Mouse (Mus musculus) gastrocnemius, postnatal 36 days (tissue): Measurements from ENCODE around the gene Rhot1. TPM values are rescaled to one million over a fixed set of nuclear protein-coding genes. Genes with fewer than 3 reads are reported as not detected.
"Not testable (repeated sequence)": the region's sequence is repeated elsewhere in the genome, so short reads cannot be mapped to it uniquely, and the experiment has no call there.

Experiments
- DNase-seq, 2 experiments: peaks; one replicate each; pipeline ENCODE4 v3.0.0; 2022
- intact Hi-C: fragments of 180-260 bp; cut with DNase I; formaldehyde crosslinking; loops from one replicate; pipeline ENCODE4 v1.15.1; 2025
- long read RNA-seq, 2 experiments: library from polyadenylated mRNA; stranded (forward); transcript quantifications; one replicate each; pipeline ENCODE4 v2.0.0; 2021
- total RNA-seq, 2 experiments: library from RNA; stranded (reverse); gene quantifications; 2 replicates each; pipeline ENCODE4 v1.2.3; 2021

Rhot1 gene
- total RNA-seq = 10 to 100 TPM; 35.7 to 37.2 TPM
- long read RNA-seq, experiment 1, transcript Rhot1-204 (19 exons, 3,687 nt) = major isoform, 8 of 33 reads
- long read RNA-seq, experiment 1, partial matches to known transcripts = 10 of 33 reads
- long read RNA-seq, experiment 1, other reads (novel, unspliced or antisense) = 14 of 33 reads
- long read RNA-seq, experiment 2, full-length matches to known transcripts = 21 of 63 reads
- long read RNA-seq, experiment 2, partial matches to known transcripts = 10 of 63 reads
- long read RNA-seq, experiment 2, other reads (novel, unspliced or antisense) = 32 of 63 reads

- intact Hi-C loops = no loop called here
- DNase-seq = peak; percentile 95
Observed at GRCm38 (mm10) chr11:80208860-80209800, at the start of gene Rhot1. Gene Rhot1 (plus strand): TSS chr11:80209019.

- intact Hi-C loops = no loop called here
- DNase-seq = no peak
Observed at GRCm38 (mm10) chr11:80161041-80161440, 47.8 kb upstream of the Rhot1 start.

- DNase-seq = no peak
- intact Hi-C loops = no loop called here
Observed at GRCm38 (mm10) chr11:80163362-80164116, 45.3 kb upstream of the Rhot1 start.

- DNase-seq = no peak
- intact Hi-C loops = no loop called here
Observed at GRCm38 (mm10) chr11:80164224-80164623, 44.6 kb upstream of the Rhot1 start.

- intact Hi-C loops = no loop called here
- DNase-seq = no peak
Observed at GRCm38 (mm10) chr11:80168121-80168520, 40.7 kb upstream of the Rhot1 start.

DNA sequence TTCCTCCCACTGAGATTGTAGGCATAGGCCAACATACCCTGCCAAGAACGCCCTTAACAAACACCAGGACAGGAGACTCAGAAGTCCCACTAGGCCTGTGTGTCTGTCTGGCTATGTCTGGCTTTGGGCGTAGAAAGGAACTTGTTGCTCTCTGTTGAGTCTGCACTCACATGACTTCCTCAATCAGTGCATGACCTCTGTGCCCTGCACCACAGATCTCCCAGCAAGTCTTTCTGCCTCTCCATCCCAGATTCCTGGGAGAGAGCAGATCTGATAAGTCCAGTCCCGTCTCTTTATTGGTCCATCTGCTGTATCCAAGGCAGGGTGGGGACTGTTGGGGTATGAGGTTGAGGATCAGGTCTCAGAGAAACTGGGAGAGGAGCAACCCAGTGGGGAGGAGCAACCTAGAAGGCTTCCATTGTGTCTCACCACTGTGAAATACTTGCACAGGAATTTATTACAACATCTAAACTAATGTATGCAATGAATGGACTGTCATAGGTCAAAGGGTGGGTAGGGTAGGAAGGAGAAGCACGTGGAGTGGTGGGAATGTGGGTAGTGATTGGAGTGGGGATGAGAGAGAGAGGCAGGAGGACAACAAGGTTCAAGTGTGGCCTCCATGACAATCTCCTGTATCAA lies 40.1 kb upstream of the Rhot1 start:
- intact Hi-C loops = no loop called here
- no peak for DNase-seq

GRCm38 (mm10) chr11:80169629-80170028 lies 39.2 kb upstream of the Rhot1 start:
- no peak for DNase-seq
- intact Hi-C loops = no loop called here

- intact Hi-C loops = no loop called here
- no peak for DNase-seq
Observed at GRCm38 (mm10) chr11:80170351-80170750, 38.5 kb upstream of the Rhot1 start.

DNA sequence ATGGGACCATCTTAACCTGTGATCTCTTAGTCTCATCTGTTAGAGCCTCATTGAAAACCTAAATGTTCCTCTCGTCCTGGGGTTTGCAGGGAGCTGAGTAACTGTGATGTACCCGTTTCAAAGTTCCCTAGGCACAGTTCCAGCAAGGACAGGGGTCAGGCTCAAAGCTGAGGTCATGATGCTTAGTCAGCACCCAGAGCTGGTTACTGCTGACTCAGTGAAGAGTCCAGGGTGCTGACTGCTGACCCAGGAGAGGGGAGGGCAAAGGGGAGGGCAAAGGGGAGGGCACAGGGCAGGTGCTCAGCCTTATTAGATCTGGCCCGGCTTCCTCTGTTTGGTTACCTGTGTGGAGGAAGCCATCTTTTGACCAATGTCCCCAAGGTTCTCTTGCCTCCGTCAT lies 36.9 kb upstream of the Rhot1 start:
- no peak for DNase-seq
- intact Hi-C loops = no loop called here

GRCm38 (mm10) chr11:80173963-80174670 lies 34.7 kb upstream of the Rhot1 start:
- no peak for DNase-seq
- intact Hi-C loops = no loop called here

DNA sequence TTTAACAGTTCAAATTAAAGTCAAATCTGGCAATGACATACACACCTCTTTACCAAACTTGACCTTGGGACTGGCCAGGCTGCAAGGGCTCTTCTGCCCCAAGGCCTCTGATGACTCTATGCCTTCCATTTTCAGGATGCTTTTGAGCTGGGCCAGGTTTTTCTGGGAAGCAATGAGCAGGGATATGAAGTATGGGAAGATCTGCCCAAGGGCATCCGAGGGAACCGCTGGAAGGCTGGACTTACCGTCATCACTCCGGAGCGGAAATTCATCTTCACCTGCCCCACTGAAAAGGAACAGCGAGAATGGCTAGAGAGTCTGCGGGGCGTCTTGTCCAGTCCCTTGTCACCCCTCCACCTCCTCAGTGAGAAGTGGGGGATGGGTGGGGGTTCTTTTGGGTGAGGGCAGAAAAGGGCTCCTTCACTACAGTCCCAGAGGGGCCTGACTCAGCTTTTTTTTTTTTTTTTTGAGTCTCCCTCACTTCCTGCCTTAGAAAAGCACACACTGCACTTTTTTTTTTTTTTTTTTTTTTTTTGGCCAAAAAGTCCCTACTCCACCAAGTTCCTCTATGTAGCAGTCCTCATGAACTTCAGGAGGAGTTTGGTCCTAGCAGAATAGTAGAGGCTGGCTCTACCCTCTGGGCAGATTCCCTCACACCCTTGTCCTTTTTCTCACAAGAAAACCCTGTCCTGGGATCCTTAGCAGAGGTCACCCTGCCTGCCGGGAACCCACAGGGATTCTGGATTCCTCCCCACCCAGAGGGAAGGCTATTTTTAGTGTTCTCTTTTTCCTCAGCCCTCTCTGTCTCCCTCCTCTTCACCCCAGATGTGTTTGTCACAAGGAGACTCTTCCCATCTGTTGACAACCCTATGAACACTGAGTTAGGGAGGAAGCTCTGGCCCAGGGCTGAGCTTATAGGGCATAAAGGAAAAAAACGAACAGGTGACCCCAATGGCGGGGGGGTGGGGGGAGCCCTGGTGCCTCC lies 31.6 kb upstream of the Rhot1 start:
- DNase-seq = no peak
- intact Hi-C loops = no loop called here

- intact Hi-C loops = no loop called here
- DNase-seq = no peak
Observed at GRCm38 (mm10) chr11:80178316-80178715, 30.5 kb upstream of the Rhot1 start.

DNA sequence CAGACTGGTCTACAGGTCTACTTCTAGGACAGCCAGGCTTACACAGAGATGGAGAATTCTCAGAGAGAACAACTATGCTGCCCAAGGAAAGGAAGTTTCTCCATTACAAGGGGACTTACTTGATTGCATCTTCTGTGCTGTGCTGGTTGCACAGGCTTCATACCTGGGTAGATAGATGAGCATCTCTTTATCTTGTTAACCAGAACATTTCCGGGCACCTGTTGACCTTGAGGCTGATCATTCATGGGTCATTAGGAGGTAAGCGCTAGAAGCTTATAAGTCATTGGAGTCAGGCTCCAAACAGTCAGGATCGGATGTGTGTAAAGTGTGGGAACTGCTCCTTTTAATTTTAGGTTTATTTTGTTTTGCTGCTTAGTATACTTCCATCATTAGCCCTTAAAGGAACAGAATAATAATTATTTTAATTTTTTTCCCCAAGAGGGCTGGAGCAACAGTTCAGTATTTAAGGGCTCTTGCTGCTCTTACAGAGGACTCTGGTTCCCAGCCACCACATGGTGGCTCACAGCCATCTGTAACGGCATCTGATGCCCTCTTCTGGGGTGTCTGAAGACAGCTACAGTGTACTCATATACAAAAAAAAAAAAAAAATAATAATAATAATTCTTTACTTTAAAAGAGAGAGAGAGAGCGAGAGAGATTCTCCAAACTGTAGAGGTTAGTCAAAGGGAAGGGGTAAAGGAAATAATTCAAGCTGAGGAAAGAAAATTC lies 27.6 kb upstream of the Rhot1 start:
- intact Hi-C loops = no loop called here

GRCm38 (mm10) chr11:80183054-80183704 lies 25.6 kb upstream of the Rhot1 start:
- intact Hi-C loops, DNase-seq: not testable (repeated sequence)

More for the DNA sequence above, 27.6 kb upstream of the Rhot1 start:
- DNase-seq = no peak

- peak; percentile 90 to 97 for DNase-seq
- intact Hi-C loops = no loop called here
Observed at GRCm38 (mm10) chr11:80183705-80184255, 25.0 kb upstream of the Rhot1 start, which contains the start of gene Rnf135. Gene Rnf135 (plus strand): TSS chr11:80183851.

GRCm38 (mm10) chr11:80184531-80185071 lies 24.2 kb upstream of the Rhot1 start:
- intact Hi-C loops = no loop called here
- DNase-seq = no peak
